Mouse (Mus musculus) liver, embryonic 13.5 days (tissue): Measurements from ENCODE around the gene Cort. TPM values are rescaled to one million over a fixed set of nuclear protein-coding genes. Genes with fewer than 3 reads are reported as not detected.
A peak's percentile ranks its signal among the peaks of the same experiment; 100 is the strongest.

Experiments used
- ATAC-seq: fragments of 200-750 bp; cut with Nextera tagmentation; 2 replicates; pipeline ENCODE4 v1.8.0; 2017; ENCODE audit warnings: low read depth, mild to moderate bottlenecking, moderate number of reproducible peaks, moderate library complexity
- DNase-seq: peaks from one replicate; pipeline ENCODE4 v3.0.0; 2022
- H3K27ac ChIP-seq: fragments of 300-500 bp; sonication (generic); 2 replicates; pipeline ENCODE4 v1.5.1; 2015; ENCODE audit warnings: moderate library complexity, mild to moderate bottlenecking, inconsistent platforms
- H3K27me3 ChIP-seq: fragments of 300-500 bp; sonication (generic); 2 replicates; pipeline ENCODE4 v1.6.1; 2015; ENCODE audit warnings: mild to moderate bottlenecking, inconsistent platforms
- H3K36me3 ChIP-seq: fragments of 300-500 bp; sonication (generic); 2 replicates; pipeline ENCODE4 v1.6.1; 2015; ENCODE audit warnings: mild to moderate bottlenecking, inconsistent platforms
- H3K4me1 ChIP-seq: fragments of 300-500 bp; sonication (generic); replicated peaks from 2 replicates; pipeline ENCODE4 v1.6.1; 2015; ENCODE audit warnings: inconsistent platforms
- H3K4me2 ChIP-seq: fragments of 300-500 bp; sonication (generic); 2 replicates; pipeline ENCODE4 v1.6.1; 2015; ENCODE audit warnings: inconsistent platforms, mild to moderate bottlenecking, moderate library complexity
- H3K4me3 ChIP-seq: fragments of 300-500 bp; sonication (generic); replicated peaks from 2 replicates; pipeline ENCODE4 v1.5.1; 2015; ENCODE audit warnings: mild to moderate bottlenecking, inconsistent platforms
- H3K9ac ChIP-seq: fragments of 300-500 bp; sonication (generic); 2 replicates; pipeline ENCODE4 v1.6.1; 2015; ENCODE audit warnings: mild to moderate bottlenecking, inconsistent platforms
- H3K9me3 ChIP-seq: fragments of 300-500 bp; sonication (generic); replicated peaks from 2 replicates; pipeline ENCODE4 v1.6.1; 2016; ENCODE audit warnings: inconsistent platforms
- WGBS: fragments of 180-500 bp; shearing (Covaris S2); methylation state at CpG from one replicate; pipeline ENCODE4 v1.1.7; 2015; ENCODE audit not compliant: insufficient replicate concordance; 5-methylcytosine and 5-hydroxymethylcytosine counted together
- polyA plus RNA-seq: library from polyadenylated mRNA; unstranded; fragments of >200 nt; fragmentation: Nextera tagmentation; extraction: Ambion mirVana; gene quantifications from 2 replicates; pipeline ENCODE4 v1.2.1, GENCODE M21; 2015

The Cort gene
- polyA plus RNA-seq, 1 experiment from 2014 or later: not detected

GRCm38 (mm10) chr4:149163196-149163595, 36.6 kb upstream of the Cort start:
- no peak overlapping the region for H3K9ac ChIP-seq
- DNase-seq (no peak), ATAC-seq (no peak)
- no peaks in the 10 kb centered on the region for H3K27me3 ChIP-seq
- WGBS: 44% methylated on average over 1 of the region's 1 CpGs
- H3K4me2 ChIP-seq: no peak overlapping the region
- no peak overlapping the region for H3K27ac ChIP-seq
- H3K4me3 ChIP-seq: no peak overlapping the region
- H3K9me3 ChIP-seq: no peaks in the 10 kb centered on the region
- H3K36me3 ChIP-seq: peaks cover 61% of the 10 kb centered on the region
- H3K4me1 ChIP-seq: peaks cover 49% of the 10 kb centered on the region

- no peak for DNase-seq
- Histone ChIP-seq H3K4me3 (no peak overlapping the region), H3K9ac (no peak overlapping the region), H3K9me3 (no peaks in the 10 kb centered on the region), H3K36me3 (peaks cover 80% of the 10 kb centered on the region), H3K4me1 (peaks cover 36% of the 10 kb centered on the region), H3K27ac (no peak overlapping the region), H3K27me3 (no peaks in the 10 kb centered on the region), H3K4me2 (no peak overlapping the region)
- WGBS: 75% methylated on average over 6 of the region's 6 CpGs
- no peak for ATAC-seq
These were observed 34.6 kb upstream of the Cort start for GRCm38 (mm10) chr4:149161166-149161565.

GRCm38 (mm10) chr4:149159891-149160290, 33.3 kb upstream of the Cort start:
- Histone ChIP-seq H3K9me3 (no peaks in the 10 kb centered on the region), H3K27me3 (no peaks in the 10 kb centered on the region), H3K27ac (no peak overlapping the region), H3K4me2 (no peak overlapping the region), H3K9ac (no peak overlapping the region), H3K4me3 (no peak overlapping the region), H3K36me3 (peaks cover 88% of the 10 kb centered on the region), H3K4me1 (peaks cover 23% of the 10 kb centered on the region)
- no peak for DNase-seq
- no peak for ATAC-seq
- 74% methylated on average over 13 of the region's 13 CpGs for WGBS

- peaks cover 16% of the 10 kb centered on the region for H3K4me1 ChIP-seq
- no peaks in the 10 kb centered on the region for H3K9me3 ChIP-seq
- no peak overlapping the region for H3K27ac ChIP-seq
- H3K4me2 ChIP-seq: no peak overlapping the region
- 83% methylated on average over 2 of the region's 2 CpGs for WGBS
- H3K36me3 ChIP-seq: peaks cover 88% of the 10 kb centered on the region
- no peak for DNase-seq
- no peak for ATAC-seq
- no peak overlapping the region for H3K4me3 ChIP-seq
- no peak overlapping the region for H3K9ac ChIP-seq
- H3K27me3 ChIP-seq: no peaks in the 10 kb centered on the region
These were observed 32.6 kb upstream of the Cort start for GRCm38 (mm10) chr4:149159203-149159602.

- H3K36me3 ChIP-seq: peaks cover 97% of the 10 kb centered on the region
- H3K4me3 ChIP-seq: no peak overlapping the region
- H3K9ac ChIP-seq: no peak overlapping the region
- H3K27ac ChIP-seq: no peak overlapping the region
- H3K4me1 ChIP-seq: 0 out of 2 replicates have a peak, but pooled peaks cover 2% of the 10 kb centered on the region
- ATAC-seq (no peak), DNase-seq (no peak)
- H3K4me2 ChIP-seq: no peak overlapping the region
- WGBS: 79% methylated on average over 8 of the region's 8 CpGs
- no peaks in the 10 kb centered on the region for H3K9me3 ChIP-seq
- H3K27me3 ChIP-seq: no peaks in the 10 kb centered on the region
These were observed 30.9 kb upstream of the Cort start for GRCm38 (mm10) chr4:149157415-149157973.

- Histone ChIP-seq H3K9me3 (no peaks in the 10 kb centered on the region), H3K27me3 (no peaks in the 10 kb centered on the region), H3K9ac (no peak overlapping the region), H3K4me2 (no peak overlapping the region), H3K4me3 (no peak overlapping the region), H3K36me3 (peaks cover 99% of the 10 kb centered on the region), H3K27ac (no peak overlapping the region), H3K4me1 (peaks cover 2% of the 10 kb centered on the region)
- DNase-seq (no peak), ATAC-seq (peak; percentile 34; the same call in 1 of the 2 replicates)
- 67% methylated on average over 6 of the region's 6 CpGs for WGBS
These were observed 29.1 kb upstream of the Cort start for GRCm38 (mm10) chr4:149155711-149156110.

GRCm38 (mm10) chr4:149154859-149155258, 28.3 kb upstream of the Cort start:
- Histone ChIP-seq H3K4me3 (no peak overlapping the region), H3K27ac (no peak overlapping the region), H3K4me1 (peaks cover 8% of the 10 kb centered on the region), H3K9me3 (no peaks in the 10 kb centered on the region), H3K4me2 (no peak overlapping the region), H3K27me3 (no peaks in the 10 kb centered on the region), H3K36me3 (peaks cover 98% of the 10 kb centered on the region), H3K9ac (no peak overlapping the region)
- 91% methylated on average over 7 of the region's 7 CpGs for WGBS
- DNase-seq: no peak
- ATAC-seq: no peak

- peaks cover 65% of the 10 kb centered on the region for H3K36me3 ChIP-seq
These were observed 24.2 kb upstream of the Cort start for GRCm38 (mm10) chr4:149150721-149151120.

GRCm38 (mm10) chr4:149150256-149150655, 23.7 kb upstream of the Cort start:
- ATAC-seq (peak; percentile 41), DNase-seq (no peak)
- Histone ChIP-seq H3K4me3 (no peak overlapping the region), H3K4me1 (peaks cover 37% of the 10 kb centered on the region), H3K27ac (peak overlapping the region; percentile 48), H3K27me3 (peaks cover 1% of the 10 kb centered on the region; the same call in 1 of the 2 replicates), H3K9me3 (no peaks in the 10 kb centered on the region), H3K4me2 (no peak overlapping the region), H3K36me3 (peaks cover 60% of the 10 kb centered on the region), H3K9ac (no peak overlapping the region)
- WGBS: 71% methylated on average over 11 of the region's 11 CpGs

More at GRCm38 (mm10) chr4:149150721-149151120, 24.2 kb upstream of the Cort start:
- Histone ChIP-seq H3K4me3 (no peak overlapping the region), H3K9ac (no peak overlapping the region), H3K4me1 (peaks cover 37% of the 10 kb centered on the region), H3K4me2 (no peak overlapping the region), H3K27ac (peak overlapping the region; percentile 48), H3K27me3 (no peaks in the 10 kb centered on the region), H3K9me3 (no peaks in the 10 kb centered on the region)
- no peak for DNase-seq
- no peak for ATAC-seq
- WGBS: 83% methylated on average over 11 of the region's 11 CpGs

- Histone ChIP-seq H3K4me3 (no peak overlapping the region), H3K4me1 (peaks cover 37% of the 10 kb centered on the region), H3K9me3 (no peaks in the 10 kb centered on the region), H3K4me2 (no peak overlapping the region), H3K27ac (peak overlapping the region; percentile 48; the same call in 1 of the 2 replicates), H3K36me3 (peaks cover 54% of the 10 kb centered on the region), H3K27me3 (peaks cover 3% of the 10 kb centered on the region; the same call in 1 of the 2 replicates), H3K9ac (no peak overlapping the region)
- DNase-seq: no peak
- peak; percentile 62 for ATAC-seq
- 71% methylated on average over 7 of the region's 7 CpGs for WGBS
These were observed 23.0 kb upstream of the Cort start for GRCm38 (mm10) chr4:149149611-149150010.

GRCm38 (mm10) chr4:149149196-149149595, 22.6 kb upstream of the Cort start:
- no peak for DNase-seq
- H3K36me3 ChIP-seq: peaks cover 49% of the 10 kb centered on the region
- H3K9ac ChIP-seq: no peak overlapping the region
- no peak for ATAC-seq
- 61% methylated on average over 9 of the region's 9 CpGs for WGBS
- no peak overlapping the region for H3K4me2 ChIP-seq
- H3K9me3 ChIP-seq: no peaks in the 10 kb centered on the region
- no peak overlapping the region for H3K4me3 ChIP-seq
- peak overlapping the region; percentile 30; the same call in 1 of the 2 replicates for H3K27ac ChIP-seq
- H3K27me3 ChIP-seq: peaks cover 3% of the 10 kb centered on the region; the same call in 1 of the 2 replicates
- H3K4me1 ChIP-seq: peaks cover 37% of the 10 kb centered on the region

- Histone ChIP-seq H3K4me1 (peaks cover 37% of the 10 kb centered on the region), H3K9ac (no peak overlapping the region), H3K4me2 (no peak overlapping the region), H3K36me3 (peaks cover 38% of the 10 kb centered on the region), H3K4me3 (no peak overlapping the region), H3K27ac (no peak overlapping the region; the same call in 1 of the 2 replicates), H3K27me3 (peaks cover 3% of the 10 kb centered on the region; the same call in 1 of the 2 replicates), H3K9me3 (no peaks in the 10 kb centered on the region)
- no peak for ATAC-seq
- DNase-seq: no peak
- 48% methylated on average over 4 of the region's 4 CpGs for WGBS
These were observed 21.5 kb upstream of the Cort start for GRCm38 (mm10) chr4:149148084-149148483.
